Mouse (Mus musculus) kidney, embryonic 14.5 days (tissue): ENCODE data around the gene Atg2a. TPM values are rescaled to one million over a fixed set of nuclear protein-coding genes. Genes with fewer than 3 reads are reported as not detected.

Source experiments
- ATAC-seq: fragments of 200-750 bp; cut with Nextera tagmentation; 2 replicates; pipeline ENCODE4 v1.8.0; 2017; ENCODE audit warnings: moderate number of reproducible peaks, mild to moderate bottlenecking, moderate TSS enrichment, moderate library complexity; ENCODE audit not compliant: low FRiP score, low TSS enrichment
- H3K27ac ChIP-seq: fragments of 300-500 bp; sonication (generic); 2 replicates; pipeline ENCODE4 v1.5.1; 2014; ENCODE audit warnings: low read depth, mild to moderate bottlenecking, low read length, moderate library complexity, mixed read lengths
- H3K27me3 ChIP-seq: fragments of 300-500 bp; sonication (generic); 2 replicates; pipeline ENCODE4 v1.6.1; 2014; ENCODE audit warnings: mild to moderate bottlenecking, low read length; ENCODE audit not compliant: control insufficient read depth, insufficient read depth
- H3K36me3 ChIP-seq: fragments of 300-500 bp; sonication (generic); 2 replicates; pipeline ENCODE4 v1.6.1; 2014; ENCODE audit warnings: low read length, mixed read lengths; ENCODE audit not compliant: control insufficient read depth, insufficient read depth
- H3K4me1 ChIP-seq: fragments of 300-500 bp; sonication (generic); 2 replicates; pipeline ENCODE4 v1.6.1; 2014; ENCODE audit warnings: low read length, mixed read lengths; ENCODE audit not compliant: control insufficient read depth, insufficient read depth
- H3K4me2 ChIP-seq: fragments of 300-500 bp; sonication (generic); replicated peaks from 2 replicates; pipeline ENCODE4 v1.6.1; 2014; ENCODE audit warnings: low read depth, mild to moderate bottlenecking, low read length
- H3K4me3 ChIP-seq: fragments of 300-500 bp; sonication (generic); 2 replicates; pipeline ENCODE4 v1.5.1; 2014; ENCODE audit warnings: mild to moderate bottlenecking, low read length
- H3K9ac ChIP-seq: fragments of 300-500 bp; sonication (generic); 2 replicates; pipeline ENCODE4 v1.6.1; 2014; ENCODE audit warnings: low read depth, mild to moderate bottlenecking, low read length, moderate library complexity
- H3K9me3 ChIP-seq: fragments of 300-500 bp; sonication (generic); 2 replicates; pipeline ENCODE4 v1.6.1; 2016; ENCODE audit warnings: low read length; ENCODE audit not compliant: control insufficient read depth
- WGBS: fragments of 180-500 bp; shearing (Covaris S2); extraction: QIAGEN DNeasy Blood & Tissue Kit; methylation state at CpG from one replicate; pipeline ENCODE4 v1.1.7; 2014; 5-methylcytosine and 5-hydroxymethylcytosine counted together
- polyA plus RNA-seq: library from polyadenylated mRNA; unstranded; fragments of >200 nt; fragmentation: Nextera tagmentation; extraction: Ambion mirVana; gene quantifications from 2 replicates; pipeline ENCODE4 v1.2.1, GENCODE M21; 2014

The Atg2a gene
- polyA plus RNA-seq, 1 experiment from 2014 or later, result 12.4 TPM

- peaks cover 6% of the 10 kb centered on the region; the same call in 1 of the 2 replicates for H3K27me3 ChIP-seq
- WGBS, result 88% methylated on average over 8 of the region's 8 CpGs
- no peak for ATAC-seq
These were observed 28.5 kb downstream of the Atg2a start for GRCm38 (mm10) chr19:6269798-6270475.

GRCm38 (mm10) chr19:6270661-6271060 is 29.2 kb downstream of the Atg2a start:
- Histone ChIP-seq H3K4me3 (no peak overlapping the region), H3K4me2 (no peak overlapping the region), H3K27me3 (peaks cover 6% of the 10 kb centered on the region; the same call in 1 of the 2 replicates), H3K4me1 (peaks cover 3% of the 10 kb centered on the region; the same call in 1 of the 2 replicates), H3K9me3 (no peaks in the 10 kb centered on the region), H3K27ac (no peak overlapping the region), H3K36me3 (no peaks in the 10 kb centered on the region), H3K9ac (0 out of 2 replicates have a peak overlapping the region, but pooled peaks have one; percentile 12)
- no peak for ATAC-seq
- 64% methylated on average over 9 of the region's 9 CpGs for WGBS

More at GRCm38 (mm10) chr19:6269798-6270475, 28.5 kb downstream of the Atg2a start:
- no peak overlapping the region for H3K27ac ChIP-seq
- H3K4me2 ChIP-seq, result no peak overlapping the region
- no peak overlapping the region for H3K4me3 ChIP-seq
- no peaks in the 10 kb centered on the region for H3K36me3 ChIP-seq
- no peaks in the 10 kb centered on the region for H3K4me1 ChIP-seq
- no peaks in the 10 kb centered on the region for H3K9me3 ChIP-seq
- no peak overlapping the region for H3K9ac ChIP-seq

- H3K36me3 ChIP-seq, result no peaks in the 10 kb centered on the region
- peak overlapping the region; percentile 12; the same call in 1 of the 2 replicates for H3K9ac ChIP-seq
- H3K4me3 ChIP-seq, result no peak overlapping the region
- H3K4me2 ChIP-seq, result no peak overlapping the region
- ATAC-seq, result no peak
- 35% methylated on average over 8 of the region's 8 CpGs for WGBS
- peaks cover 6% of the 10 kb centered on the region; the same call in 1 of the 2 replicates for H3K4me1 ChIP-seq
- H3K27ac ChIP-seq, result no peak overlapping the region
- peaks cover 6% of the 10 kb centered on the region; the same call in 1 of the 2 replicates for H3K27me3 ChIP-seq
- no peaks in the 10 kb centered on the region for H3K9me3 ChIP-seq
These were observed 29.7 kb downstream of the Atg2a start for GRCm38 (mm10) chr19:6271206-6271605.

- Histone ChIP-seq H3K4me3 (no peak overlapping the region), H3K9me3 (no peaks in the 10 kb centered on the region), H3K9ac (no peak overlapping the region), H3K4me2 (no peak overlapping the region), H3K4me1 (peaks cover 6% of the 10 kb centered on the region; the same call in 1 of the 2 replicates), H3K27me3 (peaks cover 4% of the 10 kb centered on the region; the same call in 1 of the 2 replicates), H3K36me3 (no peaks in the 10 kb centered on the region), H3K27ac (no peak overlapping the region)
- 67% methylated on average over 7 of the region's 7 CpGs for WGBS
- ATAC-seq, result no peak
These were observed 30.6 kb downstream of the Atg2a start for GRCm38 (mm10) chr19:6272053-6272452.

GRCm38 (mm10) chr19:6272738-6273137 is 31.3 kb downstream of the Atg2a start:
- no peak overlapping the region for H3K9ac ChIP-seq
- H3K4me3 ChIP-seq, result no peak overlapping the region
- 82% methylated on average over 4 of the region's 4 CpGs for WGBS
- no peak overlapping the region for H3K4me2 ChIP-seq
- no peaks in the 10 kb centered on the region; the same call in 1 of the 2 replicates for H3K27me3 ChIP-seq
- no peaks in the 10 kb centered on the region for H3K9me3 ChIP-seq
- H3K4me1 ChIP-seq, result peaks cover 6% of the 10 kb centered on the region; the same call in 1 of the 2 replicates
- H3K27ac ChIP-seq, result no peak overlapping the region
- ATAC-seq, result no peak
- H3K36me3 ChIP-seq, result no peaks in the 10 kb centered on the region

- no peak overlapping the region for H3K9ac ChIP-seq
- H3K4me3 ChIP-seq, result no peak overlapping the region
- no peaks in the 10 kb centered on the region for H3K36me3 ChIP-seq
- no peak for ATAC-seq
- peaks cover 12% of the 10 kb centered on the region for H3K4me1 ChIP-seq
- 75% methylated on average over 4 of the region's 4 CpGs for WGBS
- H3K9me3 ChIP-seq, result no peaks in the 10 kb centered on the region
- H3K27me3 ChIP-seq, result no peaks in the 10 kb centered on the region
- no peak overlapping the region for H3K4me2 ChIP-seq
- no peak overlapping the region for H3K27ac ChIP-seq
These were observed 32.1 kb downstream of the Atg2a start for GRCm38 (mm10) chr19:6273592-6273991.

- ATAC-seq, result no peak
- Histone ChIP-seq H3K9ac (no peak overlapping the region), H3K4me2 (no peak overlapping the region), H3K4me1 (peaks cover 17% of the 10 kb centered on the region), H3K27me3 (no peaks in the 10 kb centered on the region), H3K4me3 (no peak overlapping the region), H3K9me3 (no peaks in the 10 kb centered on the region), H3K27ac (no peak overlapping the region), H3K36me3 (no peaks in the 10 kb centered on the region)
- 85% methylated on average over 13 of the region's 13 CpGs for WGBS
These were observed 32.6 kb downstream of the Atg2a start for GRCm38 (mm10) chr19:6273998-6274608.

- ATAC-seq, result no peak; the same call in 1 of the 2 replicates
- Histone ChIP-seq H3K9ac (peak overlapping the region; percentile 50), H3K27ac (peak overlapping the region; percentile 21; the same call in 1 of the 2 replicates), H3K4me3 (peak overlapping the region; percentile 82), H3K27me3 (no peaks in the 10 kb centered on the region), H3K4me1 (peaks cover 28% of the 10 kb centered on the region), H3K4me2 (peak overlapping the region; percentile 62), H3K9me3 (no peaks in the 10 kb centered on the region), H3K36me3 (peaks cover 9% of the 10 kb centered on the region; the same call in 1 of the 2 replicates)
- 7% methylated on average over 15 of the region's 15 CpGs for WGBS
These were observed 34.4 kb downstream of the Atg2a start for GRCm38 (mm10) chr19:6275740-6276389.
